Mouse (Mus musculus): ENCODE results near the gene Tymp. TPM values are rescaled to one million over a fixed set of nuclear protein-coding genes. Genes with fewer than 3 reads are reported as not detected.

Gene Tymp
- 0.92 and 0.97 TPM in 2 replicates for polyA plus RNA-seq (2015; fragmentation: Nextera tagmentation; extraction: Ambion mirVana)

GRCm38 (mm10) chr15:89376957-89377356, at the start of gene Tymp:
Gene Tymp, minus strand, starts transcription at chr15:89377039.
- no peak within 1 kb of the TSS for H3K27ac ChIP-seq (ENCODE audit: low read length)
- 23% methylated on average over 16 of the region's 16 CpGs for WGBS
- H3K9me3 ChIP-seq (replicated peaks; ENCODE audit: control insufficient read depth, low read length) = no peaks in the 10 kb centered on the region
- peaks cover 35% of the 10 kb centered on the region for H3K27me3 ChIP-seq (ENCODE audit: control insufficient read depth, insufficient read depth, low read length)
- peaks cover 28% of the 10 kb centered on the region for H3K4me1 ChIP-seq (ENCODE audit: control insufficient read depth, insufficient read depth, low read length)
- peaks cover 5% of the 10 kb centered on the region for H3K36me3 ChIP-seq (ENCODE audit: control insufficient read depth, insufficient read depth)
- 0 out of 2 replicates have a peak within 1 kb of the TSS, but pooled peaks have one; percentile 9 for H3K9ac ChIP-seq (ENCODE audit: low read length)
- H3K4me2 ChIP-seq (ENCODE audit: low read depth, low read length) = peak within 1 kb of the TSS; percentile 32; the same call in 1 of the 2 replicates
- ATAC-seq (replicated peaks; ENCODE audit: extremely low read depth, insufficient read depth, low FRiP score) = no peak
- peak within 1 kb of the TSS; percentile 8; the same call in 1 of the 2 replicates for H3K4me3 ChIP-seq (ENCODE audit: low read length)

- Histone ChIP-seq H3K4me3 (ENCODE audit: low read length) (peak within 1 kb of the TSS; percentile 63), H3K27ac (ENCODE audit: low read length) (peak within 1 kb of the TSS; percentile 99), H3K4me1 (ENCODE audit: control insufficient read depth, insufficient read depth, low read length) (peaks cover 39% of the 10 kb centered on the region), H3K27me3 (ENCODE audit: control insufficient read depth, insufficient read depth, low read length) (no peaks in the 10 kb centered on the region), H3K9ac (ENCODE audit: low read length) (peak within 1 kb of the TSS; percentile 92), H3K36me3 (ENCODE audit: control insufficient read depth, insufficient read depth) (peaks cover 29% of the 10 kb centered on the region), H3K4me2 (ENCODE audit: low read depth, low read length) (peak within 1 kb of the TSS; percentile 67), H3K9me3 (replicated peaks; ENCODE audit: control insufficient read depth, low read length) (no peaks in the 10 kb centered on the region)
- WGBS = 26% methylated on average over 6 of the region's 6 CpGs
- ATAC-seq (replicated peaks; ENCODE audit: extremely low read depth, insufficient read depth, low FRiP score) = peak; percentile 83
Observed at GRCm38 (mm10) chr15:89425711-89426121, 48.9 kb upstream of the Tymp start, which contains the start of gene Cpt1b. Gene Cpt1b, minus strand, starts transcription at chr15:89425863.

- WGBS = 68% methylated on average over 8 of the region's 8 CpGs
- peak overlapping the region; percentile 99 for H3K27ac ChIP-seq (ENCODE audit: low read length)
Observed at GRCm38 (mm10) chr15:89424621-89425020, 47.8 kb upstream of the Tymp start.

GRCm38 (mm10) chr15:89421938-89422337, 45.1 kb upstream of the Tymp start:
- Histone ChIP-seq H3K4me3 (ENCODE audit: low read length) (no peak overlapping the region), H3K4me2 (ENCODE audit: low read depth, low read length) (no peak overlapping the region), H3K9me3 (replicated peaks; ENCODE audit: control insufficient read depth, low read length) (no peaks in the 10 kb centered on the region), H3K36me3 (ENCODE audit: control insufficient read depth, insufficient read depth) (peaks cover 51% of the 10 kb centered on the region), H3K9ac (ENCODE audit: low read length) (no peak overlapping the region), H3K4me1 (ENCODE audit: control insufficient read depth, insufficient read depth, low read length) (peaks cover 27% of the 10 kb centered on the region), H3K27me3 (ENCODE audit: control insufficient read depth, insufficient read depth, low read length) (no peaks in the 10 kb centered on the region), H3K27ac (ENCODE audit: low read length) (no peak overlapping the region)
- WGBS = 94% methylated on average over 9 of the region's 9 CpGs
- ATAC-seq (replicated peaks; ENCODE audit: extremely low read depth, insufficient read depth, low FRiP score) = no peak

More at GRCm38 (mm10) chr15:89424621-89425020, 47.8 kb upstream of the Tymp start:
- H3K9ac ChIP-seq (ENCODE audit: low read length) = peak overlapping the region; percentile 92
- no peaks in the 10 kb centered on the region for H3K27me3 ChIP-seq (ENCODE audit: control insufficient read depth, insufficient read depth, low read length)
- H3K9me3 ChIP-seq (replicated peaks; ENCODE audit: control insufficient read depth, low read length) = no peaks in the 10 kb centered on the region
- H3K4me2 ChIP-seq (ENCODE audit: low read depth, low read length) = peak overlapping the region; percentile 67
- H3K4me1 ChIP-seq (ENCODE audit: control insufficient read depth, insufficient read depth, low read length) = peaks cover 35% of the 10 kb centered on the region
- peaks cover 39% of the 10 kb centered on the region for H3K36me3 ChIP-seq (ENCODE audit: control insufficient read depth, insufficient read depth)
- peak overlapping the region; percentile 63 for H3K4me3 ChIP-seq (ENCODE audit: low read length)
- no peak for ATAC-seq (replicated peaks; ENCODE audit: extremely low read depth, insufficient read depth, low FRiP score)

- 42% methylated on average over 8 of the region's 8 CpGs for WGBS
- peak; percentile 87 for ATAC-seq (replicated peaks; ENCODE audit: extremely low read depth, insufficient read depth, low FRiP score)
- peaks cover 38% of the 10 kb centered on the region for H3K36me3 ChIP-seq (ENCODE audit: control insufficient read depth, insufficient read depth)
- H3K27me3 ChIP-seq (ENCODE audit: control insufficient read depth, insufficient read depth, low read length) = no peaks in the 10 kb centered on the region
- H3K27ac ChIP-seq (ENCODE audit: low read length) = peak overlapping the region; percentile 87
- peaks cover 11% of the 10 kb centered on the region for H3K4me1 ChIP-seq (ENCODE audit: control insufficient read depth, insufficient read depth, low read length)
- H3K4me3 ChIP-seq (ENCODE audit: low read length) = no peak overlapping the region
- H3K9ac ChIP-seq (ENCODE audit: low read length) = peak overlapping the region; percentile 20; the same call in 1 of the 2 replicates
- peak overlapping the region; percentile 46 for H3K4me2 ChIP-seq (ENCODE audit: low read depth, low read length)
- H3K9me3 ChIP-seq (replicated peaks; ENCODE audit: control insufficient read depth, low read length) = no peaks in the 10 kb centered on the region
Observed at GRCm38 (mm10) chr15:89415282-89415681, 38.4 kb upstream of the Tymp start.

GRCm38 (mm10) chr15:89410118-89410517, 33.3 kb upstream of the Tymp start, which contains the start of gene Syce3:
Gene Syce3, minus strand, starts transcription at chr15:89410503.
- Histone ChIP-seq H3K4me1 (ENCODE audit: control insufficient read depth, insufficient read depth, low read length) (peaks cover 2% of the 10 kb centered on the region; the same call in 1 of the 2 replicates), H3K27ac (ENCODE audit: low read length) (no peak within 1 kb of the TSS), H3K9me3 (replicated peaks; ENCODE audit: control insufficient read depth, low read length) (peaks cover 11% of the 10 kb centered on the region), H3K4me3 (ENCODE audit: low read length) (no peak within 1 kb of the TSS), H3K27me3 (ENCODE audit: control insufficient read depth, insufficient read depth, low read length) (no peaks in the 10 kb centered on the region), H3K4me2 (ENCODE audit: low read depth, low read length) (no peak within 1 kb of the TSS), H3K36me3 (ENCODE audit: control insufficient read depth, insufficient read depth) (no peaks in the 10 kb centered on the region), H3K9ac (ENCODE audit: low read length) (no peak within 1 kb of the TSS)
- WGBS = 82% methylated on average over 24 of the region's 24 CpGs
- no peak for ATAC-seq (replicated peaks; ENCODE audit: extremely low read depth, insufficient read depth, low FRiP score)

- H3K4me2 ChIP-seq (ENCODE audit: low read depth, low read length) = no peak overlapping the region
- no peak overlapping the region for H3K4me3 ChIP-seq (ENCODE audit: low read length)
- no peak overlapping the region for H3K27ac ChIP-seq (ENCODE audit: low read length)
- no peaks in the 10 kb centered on the region for H3K36me3 ChIP-seq (ENCODE audit: control insufficient read depth, insufficient read depth)
- no peaks in the 10 kb centered on the region for H3K4me1 ChIP-seq (ENCODE audit: control insufficient read depth, insufficient read depth, low read length)
- H3K9ac ChIP-seq (ENCODE audit: low read length) = no peak overlapping the region
- H3K27me3 ChIP-seq (ENCODE audit: control insufficient read depth, insufficient read depth, low read length) = no peaks in the 10 kb centered on the region
- H3K9me3 ChIP-seq (replicated peaks; ENCODE audit: control insufficient read depth, low read length) = peaks cover 11% of the 10 kb centered on the region
- ATAC-seq (replicated peaks; ENCODE audit: extremely low read depth, insufficient read depth, low FRiP score) = no peak
Observed at GRCm38 (mm10) chr15:89406691-89407090, 29.9 kb upstream of the Tymp start.

- Histone ChIP-seq H3K9me3 (replicated peaks; ENCODE audit: control insufficient read depth, low read length) (peaks cover 11% of the 10 kb centered on the region), H3K4me1 (ENCODE audit: control insufficient read depth, insufficient read depth, low read length) (no peaks in the 10 kb centered on the region), H3K4me2 (ENCODE audit: low read depth, low read length) (no peak overlapping the region), H3K36me3 (ENCODE audit: control insufficient read depth, insufficient read depth) (no peaks in the 10 kb centered on the region), H3K27me3 (ENCODE audit: control insufficient read depth, insufficient read depth, low read length) (no peaks in the 10 kb centered on the region), H3K4me3 (ENCODE audit: low read length) (no peak overlapping the region), H3K9ac (ENCODE audit: low read length) (no peak overlapping the region), H3K27ac (ENCODE audit: low read length) (no peak overlapping the region)
- no peak for ATAC-seq (replicated peaks; ENCODE audit: extremely low read depth, insufficient read depth, low FRiP score)
- WGBS = 71% methylated on average over 10 of the region's 10 CpGs
Observed at GRCm38 (mm10) chr15:89404831-89405623, 28.2 kb upstream of the Tymp start.

GRCm38 (mm10) chr15:89402471-89402870, 25.6 kb upstream of the Tymp start:
- no peak for ATAC-seq (replicated peaks; ENCODE audit: extremely low read depth, insufficient read depth, low FRiP score)
- no peak overlapping the region for H3K4me2 ChIP-seq (ENCODE audit: low read depth, low read length)
- H3K9me3 ChIP-seq (replicated peaks; ENCODE audit: control insufficient read depth, low read length) = peaks cover 3% of the 10 kb centered on the region
- no peak overlapping the region for H3K27ac ChIP-seq (ENCODE audit: low read length)
- no peaks in the 10 kb centered on the region for H3K4me1 ChIP-seq (ENCODE audit: control insufficient read depth, insufficient read depth, low read length)
- H3K27me3 ChIP-seq (ENCODE audit: control insufficient read depth, insufficient read depth, low read length) = no peaks in the 10 kb centered on the region
- WGBS = 83% methylated on average over 1 of the region's 1 CpGs
- no peak overlapping the region for H3K4me3 ChIP-seq (ENCODE audit: low read length)
- H3K9ac ChIP-seq (ENCODE audit: low read length) = no peak overlapping the region
- no peaks in the 10 kb centered on the region for H3K36me3 ChIP-seq (ENCODE audit: control insufficient read depth, insufficient read depth)
